In the genomic region with DNA sequence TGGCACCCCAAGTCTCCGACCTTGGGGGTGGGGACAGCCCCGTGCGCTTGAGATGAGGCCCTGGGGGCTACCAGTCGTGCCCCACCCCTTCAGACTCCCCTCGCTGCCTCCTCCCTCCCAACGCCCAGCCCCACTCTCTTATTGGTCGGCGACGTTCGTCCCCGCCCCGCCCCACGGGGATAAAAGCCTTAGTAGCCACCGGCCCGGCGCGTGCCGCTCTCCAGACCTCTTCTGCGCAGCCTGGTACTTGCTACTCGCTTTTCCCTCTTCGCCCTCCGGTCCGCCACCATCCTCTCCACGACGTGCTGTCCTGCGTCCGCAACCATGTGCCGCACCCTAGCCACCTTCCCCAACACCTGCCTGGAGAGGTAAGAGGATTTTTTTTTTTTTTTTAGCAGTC, we compare ENCODE assay signal across 8 mouse cellular contexts. TPM values are rescaled to one million over a fixed set of nuclear protein-coding genes. Genes with fewer than 3 reads are reported as not detected.
A peak's percentile ranks its signal among the peaks of the same experiment; 100 is the strongest.
DNase-seq lines count a peak whose midpoint lies in the region; ATAC-seq and TF ChIP-seq lines count a peak whose summit lies in the region.

Gene Rgs16 (plus strand): TSS at position 205 of the 400 bp plus-strand sequence.

- peak within 1 kb of the TSS; percentile 87 for H3K4me2 ChIP-seq in heart, embryonic 16.5 days (ENCODE audit: low read depth, low read length)
- peak within 1 kb of the TSS; percentile 55 for H3K4me2 ChIP-seq in liver, postnatal 0 days (ENCODE audit: low read depth, low read length)
- peak within 1 kb of the TSS; percentile 75 for H3K4me2 ChIP-seq in neural tube, embryonic 13.5 days

- peaks cover 23% of the 10 kb centered on the region for H3K27me3 ChIP-seq in heart, embryonic 16.5 days (ENCODE audit: control insufficient read depth, insufficient read depth, low read length)
- peaks cover 23% of the 10 kb centered on the region for H3K27me3 ChIP-seq in liver, postnatal 0 days (ENCODE audit: insufficient read depth, low read length)
- peaks cover 21% of the 10 kb centered on the region for H3K27me3 ChIP-seq in neural tube, embryonic 13.5 days

- 2% methylated on average over 28 of the region's 28 CpGs for WGBS in heart, embryonic 16.5 days
- under 1% methylated on average over 28 of the region's 28 CpGs for WGBS in liver, postnatal 0 days (ENCODE audit: insufficient replicate concordance)
- whole genome bisulfite sequencing in neural tube, embryonic 13.5 days = under 1% methylated on average over 28 of the region's 28 CpGs

- DNase-seq in 3T3-L1 (ENCODE audit: low read depth, low spot score) = peak; percentile 69
- DNase-seq in kidney, postnatal 10 days = peak; percentile 92
- peak; percentile 86 for DNase-seq in liver, postnatal 0 days
- DNase-seq in testis, postnatal 14 days (ENCODE audit: low spot score) = peak; percentile 67

- peak within 1 kb of the TSS; percentile 70 for H3K9ac ChIP-seq in heart, embryonic 16.5 days (ENCODE audit: low read length)
- peak within 1 kb of the TSS; percentile 75 for H3K9ac ChIP-seq in liver, postnatal 0 days (replicated peaks)
- peak within 1 kb of the TSS; percentile 75 for H3K9ac ChIP-seq in neural tube, embryonic 13.5 days

- no peak for TF ChIP-seq POLR2A in bone marrow macrophage, adult 2 months (IDR thresholded peaks at IDR 0.05; ENCODE audit: borderline replicate concordance, low read depth, low read length)
- peak; percentile 100 for TF ChIP-seq POLR2A in embryonic fibroblast, embryonic 13.5 days (IDR thresholded peaks at IDR 0.05; ENCODE audit: low read depth, low read length)

- H3K4me1 ChIP-seq in bone marrow macrophage, adult 2 months (ENCODE audit: control insufficient read depth, insufficient read depth, low read length) = no peaks in the 10 kb centered on the region
- H3K4me1 ChIP-seq in embryonic fibroblast, embryonic 13.5 days (ENCODE audit: control insufficient read depth, insufficient read depth, low read length) = peaks cover 18% of the 10 kb centered on the region
- peaks cover 11% of the 10 kb centered on the region for H3K4me1 ChIP-seq in heart, embryonic 16.5 days (ENCODE audit: control insufficient read depth, insufficient read depth, low read length)
- no peaks in the 10 kb centered on the region; the same call in 1 of the 2 replicates for H3K4me1 ChIP-seq in liver, postnatal 0 days (ENCODE audit: insufficient read depth)
- peaks cover 78% of the 10 kb centered on the region for H3K4me1 ChIP-seq in neural tube, embryonic 13.5 days (replicated peaks)

- TF ChIP-seq EP300 in liver, postnatal 0 days (IDR thresholded peaks at IDR 0.05; ENCODE audit: low read depth) = 0 out of 2 replicates have a peak, but pooled peaks have one; percentile 8

- ATAC-seq in heart, embryonic 16.5 days (replicated peaks; ENCODE audit: extremely low read depth, insufficient read depth, low FRiP score) = peak; percentile 83
- peak; percentile 79 for ATAC-seq in liver, postnatal 0 days
- ATAC-seq in neural tube, embryonic 13.5 days (ENCODE audit: low read depth) = peak; percentile 76

- H3K27ac ChIP-seq in bone marrow macrophage, adult 2 months (ENCODE audit: insufficient read depth, low read depth, low read length) = no peak within 1 kb of the TSS
- H3K27ac ChIP-seq in embryonic fibroblast, embryonic 13.5 days (ENCODE audit: insufficient read depth, low read length) = no peak within 1 kb of the TSS; the same call in 1 of the 2 replicates
- no peak within 1 kb of the TSS for H3K27ac ChIP-seq in heart, embryonic 16.5 days (ENCODE audit: low read length)
- H3K27ac ChIP-seq in liver, postnatal 0 days (ENCODE audit: low read depth) = peak within 1 kb of the TSS; percentile 61
- H3K27ac ChIP-seq in neural tube, embryonic 13.5 days (replicated peaks) = no peak within 1 kb of the TSS

- no peak for TF ChIP-seq CTCF in bone marrow macrophage, adult 2 months (IDR thresholded peaks at IDR 0.05; ENCODE audit: low read depth, low read length)
- no peak for TF ChIP-seq CTCF in embryonic fibroblast, embryonic 13.5 days (IDR thresholded peaks at IDR 0.05; ENCODE audit: borderline replicate concordance, insufficient read depth, low read length)
- no peak for TF ChIP-seq CTCF in liver, postnatal 0 days (IDR thresholded peaks at IDR 0.05; ENCODE audit: low read depth)

- no peaks in the 10 kb centered on the region for H3K36me3 ChIP-seq in heart, embryonic 16.5 days (ENCODE audit: control insufficient read depth, insufficient read depth)
- peaks cover 3% of the 10 kb centered on the region; the same call in 1 of the 2 replicates for H3K36me3 ChIP-seq in liver, postnatal 0 days (replicated peaks; ENCODE audit: insufficient read depth, low read length)
- no peaks in the 10 kb centered on the region for H3K36me3 ChIP-seq in neural tube, embryonic 13.5 days

- no peaks in the 10 kb centered on the region for H3K9me3 ChIP-seq in heart, embryonic 16.5 days (replicated peaks; ENCODE audit: control insufficient read depth, low read length)
- H3K9me3 ChIP-seq in liver, postnatal 0 days (ENCODE audit: low read length) = no peaks in the 10 kb centered on the region
- H3K9me3 ChIP-seq in neural tube, embryonic 13.5 days = no peaks in the 10 kb centered on the region

- peak within 1 kb of the TSS; percentile 30; the same call in 1 of the 2 replicates for H3K4me3 ChIP-seq in bone marrow macrophage, adult 2 months (ENCODE audit: insufficient read depth, low read length)
- H3K4me3 ChIP-seq in embryonic fibroblast, embryonic 13.5 days (ENCODE audit: insufficient read depth, low read length) = peak within 1 kb of the TSS; percentile 55
- peak within 1 kb of the TSS; percentile 59 for H3K4me3 ChIP-seq in heart, embryonic 16.5 days (ENCODE audit: low read length)
- peak within 1 kb of the TSS; percentile 56 for H3K4me3 ChIP-seq in liver, postnatal 0 days (ENCODE audit: low read depth, low read length)
- peak within 1 kb of the TSS; percentile 49 for H3K4me3 ChIP-seq in neural tube, embryonic 13.5 days

RNA-seq across cellular contexts. Expression of gene Rgs16, which starts in this region (rescaled TPM):
- 0.23 and 0.35 TPM in 2 replicates for polyA plus RNA-seq in bone marrow macrophage, adult 2 months (2012; ENCODE audit: insufficient read depth, insufficient read length, missing spikeins)
- 21.7 and 52.7 TPM in 2 replicates for polyA plus RNA-seq in embryonic fibroblast, embryonic 13.5 days (2011; ENCODE audit: insufficient read length, low read depth, missing spikeins)
- polyA plus RNA-seq in heart, embryonic 16.5 days (2015; fragmentation: Nextera tagmentation; extraction: Ambion mirVana) = 6.4 and 6.6 TPM in 2 replicates
- polyA plus RNA-seq in liver, postnatal 0 days (2015; fragmentation: Nextera tagmentation; extraction: Ambion mirVana) = 15.8 and 22.9 TPM in 2 replicates
- polyA plus RNA-seq in neural tube, embryonic 13.5 days (2015; fragmentation: Nextera tagmentation; extraction: Ambion mirVana) = 22.9 and 28.1 TPM in 2 replicates
